Mouse (Mus musculus) heart, postnatal 4 days (tissue): ENCODE measurements at regions not wholly inside any gene's neighbourhood (a gene's known extent, or its start where the extent isn't known, plus 50 kb on each side); places are given as distances from the start of the nearest gene placed in this dataset.

ENCODE experiments used
- DNase-seq: peaks from one replicate; pipeline ENCODE4 v3.0.0; 2021

- DNase-seq, result no peak
These were observed 57.9 kb downstream of the Sox9 start for GRCm38 (mm10) chr11:112839721-112840494.

- no peak for DNase-seq
These were observed 58.4 kb downstream of the Sox9 start for GRCm38 (mm10) chr11:112840495-112840828.

GRCm38 (mm10) chr11:112844258-112844901 is 62.4 kb downstream of the Sox9 start:
- DNase-seq, result peak; percentile 57

DNA sequence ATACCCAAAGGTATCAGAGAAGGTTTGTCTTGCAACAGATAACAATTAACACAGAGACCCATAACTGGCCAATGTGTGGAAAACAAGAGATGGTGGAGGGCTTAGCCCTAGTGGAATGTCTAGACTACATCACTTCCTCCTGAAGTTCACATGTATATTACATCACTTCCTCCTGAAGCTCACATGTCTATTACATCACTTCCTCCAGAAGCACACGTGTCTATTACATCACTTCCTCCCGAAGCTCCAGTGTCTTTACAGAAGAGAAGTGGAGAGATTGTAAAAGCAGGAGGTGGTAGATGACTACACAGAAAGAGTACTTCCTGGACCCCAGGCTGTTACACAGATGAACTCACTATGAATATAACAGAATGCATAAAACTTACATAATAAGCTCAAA is 65.1 kb downstream of the Sox9 start:
- DNase-seq, result no peak

GRCm38 (mm10) chr11:112847851-112848250 is 65.8 kb downstream of the Sox9 start:
- no peak for DNase-seq

- DNase-seq, result no peak
These were observed 68.0 kb downstream of the Sox9 start for GRCm38 (mm10) chr11:112849974-112850373.

GRCm38 (mm10) chr11:112850532-112851272 is 68.7 kb downstream of the Sox9 start:
- peak; percentile 78 for DNase-seq

GRCm38 (mm10) chr11:112851321-112851720 is 69.3 kb downstream of the Sox9 start:
- no peak for DNase-seq

DNA sequence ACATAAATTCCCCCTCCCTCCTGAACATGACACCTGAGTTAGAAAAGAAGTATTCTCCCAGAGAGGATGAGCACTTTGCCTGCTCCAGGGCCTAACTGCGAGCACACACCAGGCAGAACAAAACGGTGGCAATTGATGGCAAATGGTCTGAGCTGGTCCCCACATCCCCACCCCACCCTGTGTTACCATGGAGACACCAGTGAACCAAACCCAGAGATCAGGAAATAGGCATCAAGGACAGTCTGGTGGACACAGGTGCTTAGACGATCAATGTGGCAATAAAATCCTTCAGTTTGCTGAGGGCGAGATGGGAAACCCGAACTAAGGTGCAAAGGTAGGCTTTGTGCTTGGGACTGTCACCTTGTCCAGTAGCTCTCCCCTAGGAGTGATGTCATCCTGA is 74.0 kb downstream of the Sox9 start:
- no peak for DNase-seq

DNA sequence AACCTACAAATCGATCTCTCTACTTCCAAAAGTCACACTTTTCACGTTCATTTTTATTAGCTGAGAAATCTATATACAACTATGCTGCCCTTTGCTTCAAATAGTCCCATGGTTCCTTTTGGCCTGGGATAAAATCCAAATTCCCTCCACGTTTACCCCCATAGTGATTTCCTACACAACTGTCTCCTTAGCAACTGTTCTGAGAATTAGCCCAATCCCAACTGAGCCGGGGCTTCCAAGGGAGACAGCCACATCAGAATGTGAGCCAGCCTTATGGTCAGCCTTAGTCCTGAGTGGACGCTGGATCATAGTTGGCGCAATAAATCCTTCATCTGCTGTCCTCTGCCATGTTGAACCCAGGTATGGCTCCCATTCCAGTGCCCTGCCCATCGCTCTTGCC is 77.3 kb downstream of the Sox9 start:
- DNase-seq, result no peak

- DNase-seq, result no peak
These were observed 78.8 kb downstream of the Sox9 start for GRCm38 (mm10) chr11:112860797-112861196.

GRCm38 (mm10) chr11:112861233-112861632 is 79.2 kb downstream of the Sox9 start:
- no peak for DNase-seq

- DNase-seq, result no peak
These were observed 83.8 kb downstream of the Sox9 start for GRCm38 (mm10) chr11:112865836-112866235.

GRCm38 (mm10) chr11:112869571-112869970 is 87.5 kb downstream of the Sox9 start:
- DNase-seq, result no peak

DNA sequence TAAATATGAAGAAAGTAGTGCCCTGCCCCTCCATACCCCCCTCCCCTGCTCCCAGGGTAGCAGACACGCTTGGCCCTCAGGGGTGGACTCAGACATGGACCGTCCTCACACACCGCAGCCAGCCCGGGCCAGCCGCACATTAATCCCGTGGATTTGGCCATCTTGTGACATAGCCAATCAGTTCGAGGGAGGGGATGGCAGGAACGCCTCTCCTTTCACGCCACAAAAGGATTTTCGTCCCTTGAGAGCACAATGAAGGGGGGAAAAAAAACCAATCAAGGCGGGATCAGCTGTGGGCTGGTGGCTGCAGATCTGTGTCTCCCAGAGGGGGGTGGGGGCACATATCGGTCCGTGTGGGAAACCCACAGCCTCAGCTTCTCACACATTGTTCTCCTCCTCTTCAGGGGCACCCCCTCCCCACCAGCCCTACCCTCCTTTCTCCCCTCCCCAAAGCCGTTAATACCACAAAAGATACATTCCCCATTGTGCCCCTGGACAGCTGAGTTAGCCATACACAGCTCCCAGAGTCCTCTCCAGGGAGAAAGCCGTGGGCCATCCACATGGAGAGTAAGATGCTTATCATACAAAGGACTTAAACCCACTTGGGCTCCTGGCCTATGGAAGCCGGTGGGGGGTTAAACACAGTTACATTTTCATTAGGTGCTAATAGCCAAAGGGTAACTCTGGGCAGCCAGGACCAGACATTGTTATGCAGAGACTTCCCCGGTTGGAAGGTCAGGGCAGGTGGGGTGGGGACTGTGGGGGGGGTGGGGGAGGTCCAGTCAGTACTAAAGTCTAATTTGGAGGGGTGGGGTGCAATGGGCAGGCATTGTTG is 88.4 kb downstream of the Sox9 start:
- no peak for DNase-seq

- no peak for DNase-seq
These were observed 90.8 kb downstream of the Sox9 start for GRCm38 (mm10) chr11:112872677-112873367.

DNA sequence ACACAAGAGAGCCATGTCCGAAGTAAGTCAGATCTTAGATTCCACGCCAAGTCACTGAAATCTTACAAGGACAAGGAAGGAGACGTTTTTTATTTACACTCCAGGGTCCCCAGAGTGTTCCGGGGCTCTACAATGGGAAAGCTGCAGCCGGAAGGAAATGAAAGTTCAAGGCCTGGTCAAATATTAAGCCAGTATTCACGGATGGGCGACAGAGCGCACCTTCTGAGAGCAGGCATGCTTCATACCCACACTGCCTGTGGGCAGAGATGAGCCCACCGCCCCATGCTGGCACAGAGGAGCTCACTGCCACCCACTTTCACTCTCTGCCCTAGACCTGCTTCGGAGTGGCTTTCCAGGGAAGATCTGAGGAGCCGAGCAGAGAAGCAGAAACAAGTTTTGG is 92.2 kb downstream of the Sox9 start:
- DNase-seq, result no peak

GRCm38 (mm10) chr11:112876226-112876625 is 94.2 kb downstream of the Sox9 start:
- DNase-seq, result no peak

GRCm38 (mm10) chr11:112878436-112878835 is 96.4 kb downstream of the Sox9 start:
- no peak for DNase-seq

- no peak for DNase-seq
These were observed 98.7 kb downstream of the Sox9 start for GRCm38 (mm10) chr11:112880736-112881135.

DNA sequence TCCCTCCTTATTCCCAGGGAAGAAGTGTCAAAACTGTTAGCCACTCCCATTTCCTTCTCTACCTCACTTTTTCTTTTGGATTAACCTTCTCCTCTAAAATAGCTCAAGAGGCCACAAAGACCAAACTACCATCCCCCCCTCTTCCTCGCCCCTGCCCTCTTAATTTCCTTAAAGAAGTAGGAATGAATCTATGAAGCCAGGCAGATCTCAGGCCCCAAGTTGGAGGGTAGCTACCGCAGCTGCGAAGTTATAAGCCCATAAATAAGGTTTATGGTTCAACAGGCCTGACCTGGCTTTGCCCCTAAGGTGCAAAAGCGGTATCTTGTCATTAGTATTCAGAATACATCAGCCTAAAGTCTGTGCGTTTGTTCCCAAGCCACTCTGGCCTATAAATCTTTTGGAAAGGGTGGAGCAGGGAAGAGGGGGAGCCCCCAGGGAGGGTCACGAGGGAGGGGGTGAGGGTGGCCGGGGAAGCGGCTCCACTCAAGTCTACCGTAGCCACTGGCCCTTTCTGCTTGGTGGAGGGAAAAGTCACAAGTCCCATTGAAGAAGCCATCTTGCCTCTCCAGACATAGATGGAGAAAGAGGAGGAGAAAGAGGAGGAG is 103.4 kb downstream of the Sox9 start:
- DNase-seq, result no peak

DNA sequence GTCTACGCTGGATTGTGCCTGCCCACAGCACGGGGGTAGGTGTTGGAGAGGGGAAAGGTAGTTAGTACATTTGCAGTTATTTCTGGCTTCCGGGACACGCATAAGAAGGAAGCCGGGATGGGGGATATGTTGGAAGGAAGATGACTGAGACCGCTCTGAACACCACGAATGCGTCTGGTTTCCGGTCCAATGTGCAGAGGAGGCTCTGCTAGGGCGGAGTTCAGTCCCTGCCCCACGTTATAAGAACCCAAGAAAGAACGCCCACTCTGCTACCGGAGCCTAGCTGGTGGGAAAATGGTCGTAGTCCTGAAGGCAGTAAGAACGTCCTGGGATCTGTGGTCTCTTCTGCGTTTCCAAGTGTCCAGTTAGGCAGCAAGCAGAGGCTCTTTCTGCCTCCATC is 104.1 kb downstream of the Sox9 start:
- no peak for DNase-seq
